Mouse (Mus musculus) MEL (cell line): Measurements from ENCODE around the gene Stk11. TPM values are rescaled to one million over a fixed set of nuclear protein-coding genes. Genes with fewer than 3 reads are reported as not detected.

ENCODE experiments used
- DNase-seq: peaks from one replicate; pipeline ENCODE4 v3.0.0; 2011; ENCODE audit warnings: low read depth, low spot score
- H3K27ac ChIP-seq: 2 replicates; pipeline ENCODE4 v1.5.1; 2012; ENCODE audit warnings: low read depth, mild to moderate bottlenecking, control low read depth, low read length, moderate library complexity; ENCODE audit not compliant: control insufficient read depth
- H3K27me3 ChIP-seq, 2 experiments: fragments of 150-350 bp in 1 of 2; sonication (generic) in 1 of 2; 2 replicates each; pipeline ENCODE4 v1.6.1; 2012; ENCODE audit warnings: low read length in 2 of 2, mild to moderate bottlenecking in 2 of 2, improper control_type of control experiment in 1 of 2, moderate library complexity in 1 of 2; ENCODE audit not compliant: insufficient read depth in 2 of 2, control insufficient read depth in 1 of 2
- H3K36me3 ChIP-seq, 2 experiments: 2 replicates each; pipeline ENCODE4 v1.6.1; 2012 to 2014; ENCODE audit warnings: low read length in 2 of 2, improper control_type of control experiment in 1 of 2, inconsistent platforms in 1 of 2, mild to moderate bottlenecking in 1 of 2; ENCODE audit not compliant: insufficient read depth in 2 of 2, control insufficient read depth in 1 of 2
- H3K4me1 ChIP-seq, 2 experiments: fragments of 150-350 bp in 1 of 2; sonication (generic) in 1 of 2; 2 replicates each; pipeline ENCODE4 v1.6.1; 2012; ENCODE audit warnings: low read length in 2 of 2, improper control_type of control experiment in 1 of 2, mild to moderate bottlenecking in 1 of 2; ENCODE audit not compliant: insufficient read depth in 2 of 2, control insufficient read depth in 1 of 2
- H3K4me3 ChIP-seq, 2 experiments: fragments of 150-350 bp in 1 of 2; sonication (generic) in 1 of 2; 2 replicates each; pipeline ENCODE4 v1.5.1; 2012; ENCODE audit warnings: low read depth in 2 of 2, low read length in 2 of 2, mild to moderate bottlenecking in 2 of 2, moderate library complexity in 2 of 2, control low read depth in 1 of 2, improper control_type of control experiment in 1 of 2; ENCODE audit not compliant: control insufficient read depth in 1 of 2, insufficient read depth in 1 of 2
- H3K79me2 ChIP-seq: 2 replicates; pipeline ENCODE4 v1.6.1; 2012; ENCODE audit warnings: mild to moderate bottlenecking, low read length, moderate library complexity; ENCODE audit not compliant: control insufficient read depth, poor library complexity, insufficient read depth
- H3K9ac ChIP-seq: 2 replicates; pipeline ENCODE4 v1.6.1; 2012; ENCODE audit warnings: low read depth, mild to moderate bottlenecking, control low read depth, low read length, moderate library complexity; ENCODE audit not compliant: control insufficient read depth, poor library complexity, severe bottlenecking
- H3K9me3 ChIP-seq: fragments of 150-350 bp; sonication (generic); replicated peaks from 2 replicates; pipeline ENCODE4 v1.6.1; 2012; ENCODE audit warnings: mild to moderate bottlenecking, low read length, improper control_type of control experiment, moderate library complexity; ENCODE audit not compliant: insufficient read depth
- CHD1 ChIP-seq: IDR thresholded peaks from 2 replicates; pipeline ENCODE4 v1.6.1; 2012; ENCODE audit warnings: low read depth, mild to moderate bottlenecking, inconsistent platforms, low read length, improper control_type of control experiment
- CHD2 ChIP-seq: IDR thresholded peaks from 2 replicates; pipeline ENCODE4 v1.6.1; 2011; ENCODE audit warnings: low read length, improper control_type of control experiment
- EP300 ChIP-seq, 2 experiments: IDR thresholded peaks; 2 replicates each; pipeline ENCODE4 v1.6.1; 2011; ENCODE audit warnings: improper control_type of control experiment in 2 of 2, low read length in 2 of 2, low read depth in 1 of 2, mild to moderate bottlenecking in 1 of 2
- MAZ ChIP-seq: IDR thresholded peaks from 2 replicates; pipeline ENCODE4 v1.6.1; 2012; ENCODE audit warnings: low read depth, mild to moderate bottlenecking, inconsistent platforms, low read length, improper control_type of control experiment
- MXI1 ChIP-seq: IDR thresholded peaks from 2 replicates; pipeline ENCODE4 v1.6.1; 2011; ENCODE audit warnings: mild to moderate bottlenecking, low read depth, low read length, improper control_type of control experiment
- MYB ChIP-seq: IDR thresholded peaks from 2 replicates; pipeline ENCODE4 v1.6.1; 2011; ENCODE audit warnings: mild to moderate bottlenecking, low read depth, low read length, improper control_type of control experiment
- POLR2A ChIP-seq, 2 experiments: IDR thresholded peaks; 2 replicates each; pipeline ENCODE4 v1.6.1; 2011 to 2012; ENCODE audit warnings: low read length in 2 of 2, mild to moderate bottlenecking in 2 of 2, control low read depth in 1 of 2, improper control_type of control experiment in 1 of 2, low read depth in 1 of 2, moderate library complexity in 1 of 2; ENCODE audit not compliant: control insufficient read depth in 1 of 2, insufficient read depth in 1 of 2, poor library complexity in 1 of 2
- POLR2AphosphoS2 ChIP-seq: IDR thresholded peaks from 2 replicates; pipeline ENCODE4 v1.6.1; 2011; ENCODE audit warnings: low read length, improper control_type of control experiment
- RAD21 ChIP-seq: IDR thresholded peaks from 2 replicates; pipeline ENCODE4 v1.6.1; 2011; ENCODE audit warnings: mild to moderate bottlenecking, low read depth, low read length, improper control_type of control experiment
- SIN3A ChIP-seq: IDR thresholded peaks from 2 replicates; pipeline ENCODE4 v1.6.1; 2012; ENCODE audit warnings: low read length, improper control_type of control experiment, inconsistent platforms
- TAL1 ChIP-seq: IDR thresholded peaks from 2 replicates; pipeline ENCODE4 v1.6.1; 2012; ENCODE audit warnings: mild to moderate bottlenecking, inconsistent platforms, low read length, moderate library complexity, mixed read lengths
- UBTF ChIP-seq: IDR thresholded peaks from 2 replicates; pipeline ENCODE4 v1.6.1; 2012; ENCODE audit warnings: low read depth, mild to moderate bottlenecking, inconsistent platforms, low read length, improper control_type of control experiment, moderate library complexity, borderline replicate concordance; ENCODE audit not compliant: insufficient read depth
- USF2 ChIP-seq, 2 experiments: IDR thresholded peaks; 2 replicates each; pipeline ENCODE4 v1.6.1; 2011 to 2012; ENCODE audit warnings: improper control_type of control experiment in 2 of 2, low read length in 2 of 2, borderline replicate concordance in 1 of 2, inconsistent platforms in 1 of 2, low read depth in 1 of 2, mild to moderate bottlenecking in 1 of 2; ENCODE audit not compliant: insufficient read depth in 1 of 2
- polyA plus RNA-seq, 2 experiments: library from polyadenylated mRNA; stranded (reverse) in 1 of 2; unstranded in 1 of 2; fragments of >175 nt in 1 of 2; fragments of >200 nt in 1 of 2; gene quantifications; 2 replicates each; pipeline versions ENCODE4 v1.2.1 to v1.2.4; 2012; ENCODE audit warnings: low replicate concordance in 2 of 2, low read depth in 1 of 2; ENCODE audit not compliant: insufficient read length in 2 of 2, insufficient read depth in 1 of 2, missing spikeins in 1 of 2
- total RNA-seq: library from RNA; depleted of rRNA; stranded (reverse); fragments of 300-350 nt; gene quantifications from 2 replicates; pipeline ENCODE4 v1.2.3, GENCODE M21; 2012

Gene Stk11
- total and polyA plus RNA-seq, 3 experiments, result 108 to 188 TPM; not detected in 1

GRCm38 (mm10) chr10:80144864-80145838, 29.5 kb downstream of the Stk11 start (continued):
- TF ChIP-seq CHD1 (no peak), UBTF (no peak), CHD2 (no peak), MYB (no peak), TAL1 (no peak), POLR2A (IDR thresholded peaks at IDR 0.05; ENCODE audit: control insufficient read depth in 1 of 2, insufficient read depth in 1 of 2, low read depth in 1 of 2, low read length in 2 of 2, poor library complexity in 1 of 2) (no peak), EP300 (IDR thresholded peaks at IDR 0.05; ENCODE audit: low read depth in 1 of 2, low read length in 2 of 2) (no peak), RAD21 (peak; percentile 55)

GRCm38 (mm10) chr10:80145896-80146295, 30.3 kb downstream of the Stk11 start:
- 0 out of 2 replicates have a peak, but pooled peaks have one; percentile 21 for TF ChIP-seq MAZ
- no peak for TF ChIP-seq USF2 (IDR thresholded peaks at IDR 0.05; ENCODE audit: borderline replicate concordance in 1 of 2, insufficient read depth in 1 of 2, low read depth in 1 of 2, low read length in 2 of 2)
- Histone ChIP-seq H3K9ac (no peak overlapping the region), H3K27me3 (no peaks in the 10 kb centered on the region), H3K9me3 (no peaks in the 10 kb centered on the region), H3K36me3 (peaks cover 0 to 11% of the 10 kb centered on the region in 2 experiments; a peak in 2 of 4 replicates), H3K4me1 (peaks cover 0 to 35% of the 10 kb centered on the region in 2 experiments; a peak in 2 of 4 replicates), H3K27ac (peak overlapping the region; percentile 30; the same call in 1 of the 2 replicates), H3K4me3 (no peak overlapping the region), H3K79me2 (peaks cover 35% of the 10 kb centered on the region)
- DNase-seq, result peak; percentile 51

- H3K4me1 ChIP-seq, result peaks cover 0 to 41% of the 10 kb centered on the region in 2 experiments; a peak in 2 of 4 replicates
- peaks cover 42% of the 10 kb centered on the region for H3K79me2 ChIP-seq
- no peak for DNase-seq
- TF ChIP-seq POLR2AphosphoS2 (peak; percentile 6; the same call in 1 of the 2 replicates), SIN3A (0 out of 2 replicates have a peak, but pooled peaks have one; percentile 23), RAD21 (no peak), EP300 (IDR thresholded peaks at IDR 0.05; ENCODE audit: low read depth in 1 of 2, low read length in 2 of 2) (no peak), MXI1 (0 out of 2 replicates have a peak, but pooled peaks have one; percentile 1)
- peaks cover 0 to 12% of the 10 kb centered on the region in 2 experiments; a peak in 2 of 4 replicates for H3K36me3 ChIP-seq
- H3K27me3 ChIP-seq, result no peaks in the 10 kb centered on the region
- H3K27ac ChIP-seq, result peak overlapping the region; percentile 34
- H3K4me3 ChIP-seq, result no peak overlapping the region
- H3K9me3 ChIP-seq, result no peaks in the 10 kb centered on the region
- no peak overlapping the region for H3K9ac ChIP-seq
Measured at GRCm38 (mm10) chr10:80146568-80147011, 31.0 kb downstream of the Stk11 start.
